ENCODE assay signal across 34 mouse cellular contexts in the genomic region with DNA sequence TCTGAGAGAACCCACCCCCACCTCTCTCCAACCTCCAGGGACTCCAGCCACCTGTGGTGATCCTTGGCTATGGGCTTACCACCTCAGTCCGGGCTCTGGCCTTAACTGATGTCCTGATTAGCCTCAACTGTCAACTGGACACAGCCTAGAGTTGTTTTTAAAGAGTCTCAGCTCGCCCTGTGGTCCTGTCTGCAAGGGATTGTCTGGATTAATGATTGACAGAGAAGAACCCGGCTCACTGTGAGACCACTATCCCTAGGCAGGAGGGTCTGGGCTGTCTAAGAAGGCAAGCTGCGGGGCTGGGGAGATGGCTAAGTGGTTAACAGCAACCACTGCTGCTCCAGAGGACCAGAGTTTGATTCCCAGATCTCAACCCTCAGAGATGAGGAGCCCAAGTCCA. TPM values are rescaled to one million over a fixed set of nuclear protein-coding genes. Genes with fewer than 3 reads are reported as not detected.
DNase-seq lines count a peak whose midpoint lies in the region; ATAC-seq and TF ChIP-seq lines count a peak whose summit lies in the region.
"Had no signal": no experiment of that assay in that cellular context is flagged by ENCODE, and none has a peak within 500 bp of the region (broad histone marks: within the 10 kb centered on the region; RNA-seq: fewer than 3 reads in every experiment).

No protein-coding gene starts in this region.

- peak; percentile 40 for DNase-seq in kidney, adult 2 months
- no peak for DNase-seq in kidney, postnatal 10 days
- no peak for DNase-seq in lung, embryonic 14.5 days
- no peak for DNase-seq in lung, postnatal 25 days (ENCODE audit: low spot score)
- DNase-seq: adrenal gland, postnatal 36 days; B cell, adult 2 months; cerebellum, adult 9-11 months; gastrocnemius, postnatal 25 days; heart, adult 18-20 months; lung, adult 2 months; right cerebral cortex, adult 18-20 months; right cerebral cortex, postnatal 4 days had no signal

- no peak for TF ChIP-seq POLR2A in kidney, adult 2 months (IDR thresholded peaks at IDR 0.05; ENCODE audit: low read depth, low read length)

- peak overlapping the region; percentile 53 for H3K27ac ChIP-seq in kidney, adult 2 months (ENCODE audit: insufficient read depth, low read depth, low read length)
- H3K27ac ChIP-seq in lung, embryonic 14.5 days (ENCODE audit: low read depth): no peak overlapping the region
- H3K27ac ChIP-seq in kidney, embryonic 16.5 days (ENCODE audit: low read length): peak overlapping the region; percentile 74
- peak overlapping the region; percentile 46; the same call in 1 of the 2 replicates for H3K27ac ChIP-seq in stomach, embryonic 16.5 days (ENCODE audit: low read length)
- H3K27ac ChIP-seq: hindbrain, embryonic 15.5 days; intestine, embryonic 15.5 days; limb, embryonic 10.5 days had no signal

- ATAC-seq in lung, embryonic 14.5 days (ENCODE audit: insufficient read depth): peak; percentile 18; the same call in 1 of the 2 replicates
- peak; percentile 58 for ATAC-seq in kidney, embryonic 16.5 days (ENCODE audit: low FRiP score, low TSS enrichment)
- peak; percentile 9; the same call in 1 of the 2 replicates for ATAC-seq in stomach, embryonic 16.5 days (ENCODE audit: insufficient read depth, low FRiP score)
- no peak for ATAC-seq in erythroid progenitor cell, adult 5-6 weeks (replicated peaks; ENCODE audit: low FRiP score, poor library complexity, severe bottlenecking)

- 34% methylated on average over 4 of the region's 4 CpGs for WGBS in kidney, adult 2 months
- WGBS in lung, embryonic 14.5 days: 30% methylated on average over 4 of the region's 4 CpGs
- 38% methylated on average over 4 of the region's 4 CpGs for WGBS in kidney, embryonic 16.5 days
- WGBS in stomach, embryonic 16.5 days: 44% methylated on average over 4 of the region's 4 CpGs

- H3K27me3 ChIP-seq in kidney, adult 2 months (replicated peaks; ENCODE audit: control insufficient read depth, insufficient read depth, low read length): no peaks in the 10 kb centered on the region
- H3K27me3 ChIP-seq in lung, embryonic 14.5 days (ENCODE audit: insufficient read depth, low read length): no peaks in the 10 kb centered on the region
- no peaks in the 10 kb centered on the region for H3K27me3 ChIP-seq in kidney, embryonic 16.5 days (ENCODE audit: insufficient read depth, low read length)
- H3K27me3 ChIP-seq in stomach, embryonic 16.5 days (ENCODE audit: control insufficient read depth, insufficient read depth, low read length): no peaks in the 10 kb centered on the region
- H3K27me3 ChIP-seq: intestine, embryonic 15.5 days; Patski had no signal

- no peak for TF ChIP-seq CTCF in kidney, adult 2 months (conservative IDR thresholded peaks at IDR 0.05; ENCODE audit: insufficient read depth, insufficient read length, low read depth, low read length)
- no peak for TF ChIP-seq CTCF in lung, embryonic 14.5 days (IDR thresholded peaks at IDR 0.05; ENCODE audit: low read depth)

- no peak overlapping the region for H3K4me2 ChIP-seq in lung, embryonic 14.5 days
- H3K4me2 ChIP-seq in kidney, embryonic 16.5 days (replicated peaks; ENCODE audit: low read depth, low read length): no peak overlapping the region
- no peak overlapping the region for H3K4me2 ChIP-seq in stomach, embryonic 16.5 days (ENCODE audit: low read depth, low read length)
- H3K4me2 ChIP-seq: hindbrain, embryonic 15.5 days; intestine, embryonic 15.5 days; midbrain, embryonic 11.5 days had no signal

- H3K4me3 ChIP-seq in kidney, adult 2 months (ENCODE audit: insufficient read depth, low read depth, low read length): no peak overlapping the region
- H3K4me3 ChIP-seq in lung, embryonic 14.5 days (ENCODE audit: low read depth, low read length): no peak overlapping the region
- H3K4me3 ChIP-seq in kidney, embryonic 16.5 days (ENCODE audit: low read length): no peak overlapping the region
- no peak overlapping the region for H3K4me3 ChIP-seq in stomach, embryonic 16.5 days (replicated peaks; ENCODE audit: low read length)
- H3K4me3 ChIP-seq: forebrain, embryonic 10.5 days; hindbrain, embryonic 15.5 days; intestine, embryonic 15.5 days; limb, embryonic 10.5 days had no signal

- no peaks in the 10 kb centered on the region for H3K9me3 ChIP-seq in lung, embryonic 14.5 days (ENCODE audit: low read depth, low read length)
- H3K9me3 ChIP-seq in kidney, embryonic 16.5 days (ENCODE audit: low read length): no peaks in the 10 kb centered on the region
- no peaks in the 10 kb centered on the region for H3K9me3 ChIP-seq in stomach, embryonic 16.5 days (replicated peaks; ENCODE audit: control insufficient read depth, low read length)
- H3K9me3 ChIP-seq: forebrain, embryonic 10.5 days; hindbrain, embryonic 15.5 days; intestine, embryonic 15.5 days; limb, embryonic 10.5 days had no signal

- no peaks in the 10 kb centered on the region; the same call in 1 of the 2 replicates for H3K36me3 ChIP-seq in kidney, adult 2 months (ENCODE audit: control insufficient read depth, insufficient read depth, low read length)
- H3K36me3 ChIP-seq in lung, embryonic 14.5 days (ENCODE audit: insufficient read depth): no peaks in the 10 kb centered on the region
- no peaks in the 10 kb centered on the region for H3K36me3 ChIP-seq in kidney, embryonic 16.5 days (ENCODE audit: insufficient read depth, low read length)
- H3K36me3 ChIP-seq in stomach, embryonic 16.5 days (ENCODE audit: control insufficient read depth, insufficient read depth, low read length): no peaks in the 10 kb centered on the region
- H3K36me3 ChIP-seq: forebrain, embryonic 10.5 days; G1E; hindbrain, embryonic 15.5 days; intestine, embryonic 15.5 days; limb, embryonic 10.5 days had no signal

- H3K9ac ChIP-seq in lung, embryonic 14.5 days: no peak overlapping the region
- H3K9ac ChIP-seq in kidney, embryonic 16.5 days (replicated peaks; ENCODE audit: low read length): no peak overlapping the region
- H3K9ac ChIP-seq in stomach, embryonic 16.5 days (ENCODE audit: low read length): no peak overlapping the region
- H3K9ac ChIP-seq: hindbrain, embryonic 15.5 days; intestine, embryonic 15.5 days had no signal

- peaks cover 14% of the 10 kb centered on the region for H3K4me1 ChIP-seq in kidney, adult 2 months (ENCODE audit: control insufficient read depth, insufficient read depth, low read length)
- H3K4me1 ChIP-seq in lung, embryonic 14.5 days (ENCODE audit: insufficient read depth): 0 out of 2 replicates have a peak, but pooled peaks cover 6% of the 10 kb centered on the region
- peaks cover 14% of the 10 kb centered on the region for H3K4me1 ChIP-seq in kidney, embryonic 16.5 days (ENCODE audit: insufficient read depth, low read length)
- H3K4me1 ChIP-seq in stomach, embryonic 16.5 days (ENCODE audit: control insufficient read depth, insufficient read depth, low read length): peaks cover 24% of the 10 kb centered on the region

RNA-seq across cellular contexts. Expression of gene Rab17, which starts 6.9 kb away (rescaled TPM):
- polyA plus RNA-seq in kidney, adult 2 months (2012; rRNA removed): 34.4 and 35.9 TPM in 2 replicates
- polyA plus RNA-seq in lung, embryonic 14.5 days (2014; fragmentation: Nextera tagmentation; extraction: Ambion mirVana): 1.7 and 2.3 TPM in 2 replicates
- 10.8 and 12.0 TPM in 2 replicates for polyA plus RNA-seq in kidney, embryonic 16.5 days (2015; fragmentation: Nextera tagmentation; extraction: Ambion mirVana)
- polyA plus RNA-seq in stomach, embryonic 16.5 days (2015; fragmentation: Nextera tagmentation; extraction: Ambion mirVana): 10.0 and 12.1 TPM in 2 replicates
- not detected in 2 replicates for total RNA-seq in erythroid progenitor cell, adult 5-6 weeks (2015; ENCODE audit: low replicate concordance)
- total RNA-seq in erythroid progenitor cell, adult 5-6 weeks (2017; ENCODE audit: low replicate concordance): not detected in 2 replicates
- total RNA-seq: adrenal gland, adult 18-20 months; adrenal gland, postnatal 36 days; gastrocnemius, postnatal 25 days; layer of hippocampus, postnatal 14 days; midbrain, postnatal 0 days had no signal
- polyA plus RNA-seq: G1E; midbrain, embryonic 11.5 days had no signal

RNA-seq across cellular contexts. Expression of gene Prlh, which starts 9.6 kb away (rescaled TPM):
- polyA plus RNA-seq in kidney, adult 2 months (2012; rRNA removed): not detected in 2 replicates
- polyA plus RNA-seq in lung, embryonic 14.5 days (2014; fragmentation: Nextera tagmentation; extraction: Ambion mirVana): not detected in 2 replicates
- polyA plus RNA-seq in kidney, embryonic 16.5 days (2015; fragmentation: Nextera tagmentation; extraction: Ambion mirVana): not detected in 2 replicates
- not detected in 2 replicates for polyA plus RNA-seq in stomach, embryonic 16.5 days (2015; fragmentation: Nextera tagmentation; extraction: Ambion mirVana)
- total RNA-seq in erythroid progenitor cell, adult 5-6 weeks (2015; ENCODE audit: low replicate concordance): not detected in 2 replicates
- total RNA-seq in erythroid progenitor cell, adult 5-6 weeks (2017; ENCODE audit: low replicate concordance): not detected in 2 replicates
- total RNA-seq: adrenal gland, adult 18-20 months; adrenal gland, postnatal 36 days; CH12.LX; common myeloid progenitor, adult 5-6 weeks; G1E; gastrocnemius, postnatal 25 days; heart, adult 18-20 months; heart, postnatal 25 days; layer of hippocampus, postnatal 14 days; liver, adult 2 months; megakaryocyte progenitor cell, adult 5-6 weeks; midbrain, postnatal 0 days had no signal
- polyA plus RNA-seq: forebrain, embryonic 10.5 days; forebrain, embryonic 16.5 days; G1E; heart, embryonic 14.5 days; hindbrain, embryonic 15.5 days; intestine, embryonic 15.5 days; limb, embryonic 10.5 days; liver, adult 2 months; lung, adult 2 months; midbrain, embryonic 11.5 days; midbrain, postnatal 0 days; neural tube, embryonic 14.5 days; Patski; thymus, postnatal 0 days had no signal

RNA-seq across cellular contexts. Expression of gene Lrrfip1, which starts 36.0 kb away (rescaled TPM):
- polyA plus RNA-seq in kidney, adult 2 months (2012; rRNA removed): 9.4 and 11.4 TPM in 2 replicates
- 47.1 and 49.4 TPM in 2 replicates for polyA plus RNA-seq in lung, embryonic 14.5 days (2014; fragmentation: Nextera tagmentation; extraction: Ambion mirVana)
- 45.9 and 50.8 TPM in 2 replicates for polyA plus RNA-seq in kidney, embryonic 16.5 days (2015; fragmentation: Nextera tagmentation; extraction: Ambion mirVana)
- 85.4 and 88.0 TPM in 2 replicates for polyA plus RNA-seq in stomach, embryonic 16.5 days (2015; fragmentation: Nextera tagmentation; extraction: Ambion mirVana)
- total RNA-seq in erythroid progenitor cell, adult 5-6 weeks (2015; ENCODE audit: low replicate concordance): 21.0 and 28.1 TPM in 2 replicates
- total RNA-seq in erythroid progenitor cell, adult 5-6 weeks (2017; ENCODE audit: low replicate concordance): 17.1 and 22.1 TPM in 2 replicates
- polyA plus RNA-seq: G1E had no signal

RNA-seq across cellular contexts. Expression of gene Mlph, which starts 47.6 kb away (rescaled TPM):
- 4.6 and 5.7 TPM in 2 replicates for polyA plus RNA-seq in kidney, adult 2 months (2012; rRNA removed)
- 0.39 and 0.42 TPM in 2 replicates for polyA plus RNA-seq in lung, embryonic 14.5 days (2014; fragmentation: Nextera tagmentation; extraction: Ambion mirVana)
- polyA plus RNA-seq in kidney, embryonic 16.5 days (2015; fragmentation: Nextera tagmentation; extraction: Ambion mirVana): 0.26 and 0.82 TPM in 2 replicates
- polyA plus RNA-seq in stomach, embryonic 16.5 days (2015; fragmentation: Nextera tagmentation; extraction: Ambion mirVana): 4.4 and 9.0 TPM in 2 replicates
- total RNA-seq in erythroid progenitor cell, adult 5-6 weeks (2015; ENCODE audit: low replicate concordance): not detected in 2 replicates
- not detected in 2 replicates for total RNA-seq in erythroid progenitor cell, adult 5-6 weeks (2017; ENCODE audit: low replicate concordance)
- total RNA-seq: CH12.LX, G1E had no signal
- polyA plus RNA-seq: G1E; neural tube, embryonic 14.5 days had no signal
